Mouse (Mus musculus) olfactory bulb, adult 2 months (tissue): Measurements from ENCODE around the gene Gpsm3.

Source experiments
- CTCF ChIP-seq: fragments of 200-500 bp; IDR thresholded peaks from 2 replicates; pipeline ENCODE4 v1.5.1; 2012; ENCODE audit warnings: low read depth, mild to moderate bottlenecking, low read length, moderate library complexity; ENCODE audit not compliant: insufficient read depth
- POLR2A ChIP-seq: fragments of 200-500 bp; IDR thresholded peaks from 2 replicates; pipeline ENCODE4 v1.6.1; 2012; ENCODE audit warnings: mild to moderate bottlenecking, low read depth, low read length, moderate library complexity; ENCODE audit not compliant: insufficient read depth

- TF ChIP-seq CTCF (no peak), POLR2A (no peak)
These were observed 30.5 kb upstream of the Gpsm3 start for GRCm38 (mm10) chr17:34559116-34559515.
